Mouse (Mus musculus) cerebellum, adult 18-20 months (tissue): ENCODE results near the gene Gys2.

Experiments used
- DNase-seq, 2 experiments: peaks; one replicate each; pipeline ENCODE4 v3.0.0; 2021

The Gys2 gene

GRCm38 (mm10) chr6:142455314-142455996 is 17.5 kb downstream of the Gys2 start:
- DNase-seq: no peak

DNA sequence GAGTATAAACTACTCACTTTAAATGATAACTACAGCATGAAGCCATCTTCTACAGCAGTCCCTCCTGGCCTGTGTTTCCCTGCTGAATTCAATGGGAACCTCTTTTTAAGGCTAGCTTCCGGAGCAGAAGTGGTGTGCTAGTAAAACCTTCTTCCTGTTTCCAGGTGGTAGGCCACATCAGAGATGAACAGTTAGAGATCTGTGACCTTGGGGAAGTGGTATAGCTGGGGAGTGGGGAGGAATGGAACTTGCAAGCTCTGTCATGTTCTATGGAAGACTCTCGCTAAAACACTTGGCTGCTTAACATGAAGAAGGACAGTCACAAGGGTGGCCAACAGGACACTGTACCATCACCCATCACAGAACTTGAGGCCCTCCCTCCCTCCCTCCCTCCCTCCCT is 19.6 kb downstream of the Gys2 start:
- DNase-seq: no peak

- DNase-seq: no peak
Measured at GRCm38 (mm10) chr6:142451381-142451780, 21.5 kb downstream of the Gys2 start.

DNA sequence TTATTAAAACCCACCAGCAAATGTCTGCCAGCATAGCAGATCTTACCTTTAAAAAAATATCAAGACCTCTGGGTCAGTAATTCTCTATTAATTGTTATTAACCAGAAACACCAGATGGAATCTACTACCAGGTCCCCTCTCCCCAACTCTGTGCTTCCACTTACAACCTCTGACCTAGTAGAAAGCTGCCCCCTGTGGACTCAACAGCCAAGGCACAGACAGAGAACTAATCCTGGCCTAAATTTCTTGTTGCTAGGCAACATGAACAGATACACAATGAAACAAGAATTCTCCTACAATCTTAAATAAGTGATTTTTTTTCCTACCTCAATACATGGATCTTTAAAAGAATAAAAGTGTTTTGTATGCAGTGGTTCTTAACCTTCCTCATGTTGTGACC is 43.8 kb downstream of the Gys2 start:
- no peak for DNase-seq

GRCm38 (mm10) chr6:142424976-142425375 is 47.9 kb downstream of the Gys2 start:
- DNase-seq: no peak

GRCm38 (mm10) chr6:142414597-142414996 is 58.3 kb downstream of the Gys2 start:
- no peak for DNase-seq

GRCm38 (mm10) chr6:142413845-142414244 is 59.1 kb downstream of the Gys2 start:
- DNase-seq: no peak

GRCm38 (mm10) chr6:142412906-142413491 is 59.9 kb downstream of the Gys2 start, which contains the start of gene Spx:
TSS of gene Spx (plus strand) at chr6:142413441.
- no peak for DNase-seq

DNA sequence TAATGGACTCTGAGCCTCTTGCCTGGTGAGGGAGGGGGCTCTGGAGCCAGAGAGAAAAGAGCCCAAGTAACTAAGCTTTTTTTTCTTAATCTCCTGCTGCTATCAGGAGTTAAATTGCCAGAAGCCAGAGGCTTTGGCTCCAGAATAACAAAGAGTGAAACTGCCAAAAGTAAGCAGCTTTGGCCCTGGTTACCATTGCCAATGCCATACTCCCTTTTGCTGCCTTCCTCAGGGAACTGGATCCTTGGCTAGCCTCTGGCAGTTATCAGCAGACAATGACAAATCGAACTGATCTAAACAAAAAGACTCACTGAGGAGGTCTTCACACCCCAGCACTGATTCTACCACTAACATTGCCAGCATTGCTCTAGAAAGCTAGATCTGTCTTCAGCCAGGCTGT is 61.8 kb downstream of the Gys2 start:
- no peak for DNase-seq

- DNase-seq: no peak
Measured at GRCm38 (mm10) chr6:142395756-142396155, 77.2 kb downstream of the Gys2 start.

DNA sequence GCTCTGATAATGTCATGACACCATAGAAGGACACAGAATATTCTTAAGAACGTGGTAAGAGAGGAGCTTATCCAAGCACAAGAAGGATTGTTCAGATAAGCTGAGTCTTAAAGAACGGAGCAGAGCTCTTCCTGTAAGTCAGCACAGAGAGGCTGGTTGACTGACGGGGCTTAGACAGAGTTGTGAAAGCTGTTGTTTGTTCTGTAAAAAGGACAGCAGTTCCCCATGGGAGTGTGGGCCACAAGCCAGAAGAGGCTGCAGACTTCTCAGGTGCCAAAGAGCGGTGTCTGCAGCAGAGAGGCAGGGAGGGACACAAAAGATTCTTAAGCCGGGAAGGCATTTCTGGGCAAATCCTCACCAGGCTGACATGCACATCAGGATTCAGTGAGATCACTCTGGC is 78.2 kb downstream of the Gys2 start:
- DNase-seq: peak; percentile 22 to 44

GRCm38 (mm10) chr6:142392312-142392711 is 80.6 kb downstream of the Gys2 start:
- DNase-seq: no peak

DNA sequence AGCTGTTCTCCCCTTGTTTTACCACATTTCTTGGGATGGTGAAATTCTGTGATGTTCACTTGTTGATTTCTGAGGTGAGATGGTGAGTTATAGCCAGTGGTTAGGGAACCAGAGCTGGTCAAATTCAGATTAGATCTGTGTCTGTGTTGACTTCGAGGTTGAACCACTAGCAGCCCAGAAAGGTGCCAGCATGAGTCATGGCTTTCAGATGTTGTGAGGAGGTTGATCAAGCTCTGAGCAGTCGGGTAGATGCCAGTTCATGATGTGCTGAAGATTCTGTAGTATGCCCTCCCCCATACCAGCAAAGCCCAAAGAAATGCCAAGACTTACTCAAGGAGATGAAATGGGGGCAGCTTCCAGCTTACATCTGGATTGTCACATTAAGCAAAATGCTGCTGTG is 83.8 kb downstream of the Gys2 start:
- DNase-seq: no peak

GRCm38 (mm10) chr6:142387755-142388271 is 85.1 kb downstream of the Gys2 start:
- DNase-seq: no peak

GRCm38 (mm10) chr6:142387011-142387754 is 85.7 kb downstream of the Gys2 start, which contains the start of the genes Recql and Golt1b:
TSS of gene Recql (minus strand) at chr6:142387087.
TSS of gene Golt1b (plus strand) at chr6:142387221.
- DNase-seq: peak; percentile 98

GRCm38 (mm10) chr6:142386285-142387010 is 86.5 kb downstream of the Gys2 start:
- no peak for DNase-seq

DNA sequence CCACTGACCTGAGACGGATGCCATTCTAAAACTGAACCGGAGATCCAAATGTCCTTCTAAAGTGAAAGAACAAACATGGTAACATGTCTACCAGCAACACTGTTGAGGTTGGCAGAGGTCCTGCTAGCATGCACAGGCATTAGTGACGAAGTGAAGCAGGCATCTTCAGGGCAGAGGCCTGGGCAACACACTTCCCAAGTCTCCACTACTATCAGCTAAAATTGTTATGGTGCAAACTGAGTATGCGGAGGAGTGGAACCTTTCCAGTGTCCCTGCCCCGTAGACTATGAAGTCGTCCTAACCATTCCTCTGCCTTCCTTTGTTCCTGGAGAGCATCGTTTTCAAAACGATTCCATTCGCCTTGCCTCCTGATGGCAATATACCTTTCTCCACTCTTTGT is 88.4 kb downstream of the Gys2 start:
- no peak for DNase-seq

GRCm38 (mm10) chr6:142381615-142382014 is 91.3 kb downstream of the Gys2 start:
- DNase-seq: no peak

- DNase-seq: no peak
Measured at GRCm38 (mm10) chr6:142379961-142380360, 92.9 kb downstream of the Gys2 start.

- no peak for DNase-seq
Measured at GRCm38 (mm10) chr6:142378576-142379330, 94.2 kb downstream of the Gys2 start.

- no peak for DNase-seq
Measured at GRCm38 (mm10) chr6:142377081-142377480, 95.8 kb downstream of the Gys2 start.
